Mouse (Mus musculus) frontal cortex, postnatal 10 days (tissue): Measurements from ENCODE around the gene Shisal1.

Experiments used
- DNase-seq, 2 experiments: peaks; one replicate each; pipeline ENCODE4 v3.0.0; 2022; ENCODE audit warnings: low spot score in 2 of 2, mixed read lengths in 1 of 2

Gene Shisal1

DNA sequence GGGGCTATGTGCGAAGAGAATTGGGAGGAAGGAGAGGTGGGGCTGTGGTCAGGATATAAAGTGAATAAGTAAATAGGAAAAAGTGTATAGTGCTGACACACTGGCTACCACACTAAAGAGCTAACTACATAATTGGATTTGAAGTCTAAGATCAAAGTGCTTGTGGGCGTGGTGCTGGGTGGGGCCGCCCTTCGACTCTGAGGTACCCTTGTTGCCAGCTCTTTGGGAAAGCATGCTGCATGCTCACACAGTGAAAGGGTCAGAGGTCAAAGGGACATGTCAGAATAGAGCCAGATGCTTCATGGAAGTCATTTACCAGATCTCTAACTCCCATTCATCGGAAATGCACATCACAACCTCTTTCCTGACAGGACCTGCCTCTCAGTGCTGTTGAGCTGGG lies 74.1 kb downstream of the Shisal1 start:
- DNase-seq = no peak

DNA sequence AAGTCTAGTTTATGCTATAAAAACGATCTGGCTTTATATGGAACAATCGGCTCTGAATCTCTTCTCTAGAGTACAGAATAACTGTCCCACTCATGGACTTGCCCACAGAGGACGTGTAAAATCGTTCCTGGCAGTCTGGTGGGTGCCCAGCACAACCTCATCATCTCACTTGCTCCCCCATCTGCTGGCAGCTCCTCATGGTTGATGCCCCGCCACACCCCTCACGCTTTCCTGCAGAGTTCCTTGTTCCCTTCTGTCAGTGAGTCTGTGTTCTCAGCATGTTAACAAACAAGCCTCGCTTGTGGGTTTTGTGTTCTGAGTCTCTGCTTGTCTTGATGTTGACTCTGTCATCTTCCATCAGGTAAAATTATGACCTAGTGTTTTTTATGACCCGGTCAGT lies 79.5 kb downstream of the Shisal1 start:
- DNase-seq = no peak

DNA sequence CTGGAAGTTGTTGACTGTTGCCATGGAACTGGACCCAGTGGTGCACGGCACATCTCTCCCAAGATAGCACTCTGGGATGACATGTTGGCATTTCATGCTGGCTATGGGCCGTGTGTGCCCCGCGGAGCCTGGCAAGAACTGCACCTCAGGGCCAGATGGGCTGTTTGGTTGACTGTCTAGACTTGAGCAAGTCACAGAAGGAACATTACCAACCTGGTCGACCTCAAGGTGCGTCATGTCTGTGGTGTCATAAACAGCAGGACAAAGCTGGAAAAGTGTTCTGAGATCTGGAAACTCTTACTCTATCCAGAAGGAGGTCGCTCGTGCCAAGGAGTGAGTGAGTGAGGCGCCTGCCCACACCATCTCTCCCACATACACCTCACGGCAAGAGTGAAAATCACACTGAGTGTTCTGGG lies 80.3 kb downstream of the Shisal1 start:
- DNase-seq = peak in 1 of 2 experiments; percentile 45

DNA sequence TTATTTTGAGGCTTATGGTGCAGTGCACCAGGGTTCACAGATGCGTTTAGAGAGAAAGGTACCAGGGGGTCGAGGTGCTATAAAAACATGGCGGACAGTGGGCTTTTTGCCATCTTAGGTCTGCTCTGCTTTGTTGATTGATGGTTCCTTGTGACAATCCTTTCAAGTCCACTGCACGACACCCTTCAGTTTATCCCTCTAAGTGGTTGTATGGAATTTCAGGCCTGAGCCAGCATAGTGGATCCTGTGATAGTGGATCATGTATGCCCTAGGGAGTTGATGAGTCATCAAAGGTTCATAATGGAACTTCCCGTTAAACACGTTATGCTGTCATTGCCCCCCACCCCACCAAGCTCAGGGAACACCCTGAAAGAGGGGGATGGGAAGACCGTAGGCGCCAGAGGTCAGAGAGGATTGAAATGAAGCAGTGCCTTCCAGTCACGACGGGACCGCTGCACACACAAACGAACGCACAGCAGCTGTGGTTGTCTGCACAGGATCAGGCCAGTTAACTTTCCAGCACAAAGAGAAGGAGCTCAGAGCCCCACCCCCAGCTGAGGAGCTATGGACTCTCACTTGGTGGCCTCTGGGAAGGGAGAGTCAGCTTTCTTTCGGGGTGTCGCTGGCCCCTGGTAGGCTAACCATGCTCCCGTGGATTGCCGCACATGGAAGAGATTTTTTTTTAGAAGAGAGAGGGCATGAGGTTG lies 81.1 kb downstream of the Shisal1 start:
- no peak for DNase-seq

DNA sequence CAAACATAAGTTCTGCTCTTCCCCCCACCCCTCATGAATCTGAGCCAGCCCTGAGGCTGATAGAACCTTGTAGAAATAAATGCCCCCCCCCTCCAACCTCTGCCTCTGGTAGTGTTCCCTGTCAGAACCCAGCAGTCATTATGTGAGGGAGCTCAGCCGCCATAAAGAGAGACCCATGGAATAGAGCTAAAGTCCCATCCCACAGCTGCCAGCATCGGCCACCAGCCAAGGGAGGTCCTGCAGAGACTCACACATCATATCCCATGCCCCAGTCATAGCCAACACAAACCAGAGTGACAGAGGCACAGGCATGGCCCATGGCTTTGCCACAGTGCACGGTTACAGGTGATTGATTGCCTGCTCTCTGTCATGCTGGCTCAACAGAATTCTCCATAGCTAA lies 82.2 kb downstream of the Shisal1 start:
- DNase-seq = no peak

DNA sequence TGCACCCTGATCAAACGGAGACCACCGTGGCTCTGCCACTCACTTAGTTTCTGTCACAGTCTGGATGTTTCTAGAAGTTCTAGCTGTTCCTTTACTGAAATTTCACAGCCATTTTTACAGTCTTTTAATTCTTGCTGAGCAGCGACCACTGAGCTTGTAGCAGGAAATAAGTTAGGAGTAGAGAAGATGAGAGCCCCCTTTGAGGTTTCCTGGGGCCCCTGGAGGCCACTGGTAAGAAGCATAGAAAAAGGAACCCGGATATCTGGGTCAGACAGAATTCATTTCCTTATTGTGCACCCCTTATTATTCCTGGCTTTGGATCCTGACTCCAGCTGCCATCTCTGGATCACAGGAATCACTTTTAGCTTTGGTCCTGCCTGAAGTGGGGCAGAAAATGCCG lies 91.8 kb downstream of the Shisal1 start:
- no peak for DNase-seq

DNA sequence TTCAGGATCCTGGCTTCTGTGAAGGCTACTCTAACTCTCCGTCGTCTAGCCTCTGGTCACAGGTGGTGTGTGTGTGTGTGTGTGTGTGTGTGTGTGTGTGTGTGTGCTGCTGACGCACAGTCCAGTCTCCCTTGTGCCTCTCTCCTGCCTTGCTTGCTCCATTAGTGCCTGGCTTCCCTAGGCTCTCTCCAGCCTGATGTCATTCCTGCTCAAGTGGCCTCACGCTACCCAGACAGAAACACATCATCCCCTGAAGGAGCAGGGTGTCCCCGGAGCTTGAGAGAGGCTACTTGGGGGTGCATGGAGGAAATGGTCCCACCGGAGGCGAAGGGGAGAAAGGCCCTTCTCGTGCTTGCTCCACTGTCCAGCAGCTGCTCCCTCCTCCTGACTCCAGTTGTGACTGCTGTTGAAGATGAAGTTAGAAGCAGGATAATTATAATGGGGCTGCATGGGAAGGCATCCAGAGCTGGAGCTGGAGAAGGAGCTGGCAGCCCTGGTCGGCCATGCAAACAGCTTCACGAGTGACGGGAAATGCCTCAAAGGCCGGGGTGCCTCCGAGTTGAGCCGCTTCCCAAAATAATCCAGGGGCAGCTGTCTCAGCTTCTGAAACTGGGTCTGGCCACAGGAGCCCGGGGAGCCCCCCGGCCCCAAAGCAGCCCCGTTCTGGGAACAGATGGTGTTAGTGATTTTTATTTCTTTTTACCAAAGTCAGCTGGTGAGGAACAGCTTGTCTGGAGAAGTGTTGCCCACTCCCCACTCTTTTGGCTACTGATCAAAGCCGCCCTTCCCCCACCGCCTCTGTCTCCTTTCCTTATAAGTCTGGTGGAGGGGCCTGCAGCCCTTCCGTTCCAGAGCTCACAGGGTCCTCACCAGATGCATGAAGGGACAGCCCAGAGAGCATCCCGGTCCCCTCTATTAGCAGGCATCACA lies 94.7 kb downstream of the Shisal1 start:
- peak; percentile 71 to 76 for DNase-seq

DNA sequence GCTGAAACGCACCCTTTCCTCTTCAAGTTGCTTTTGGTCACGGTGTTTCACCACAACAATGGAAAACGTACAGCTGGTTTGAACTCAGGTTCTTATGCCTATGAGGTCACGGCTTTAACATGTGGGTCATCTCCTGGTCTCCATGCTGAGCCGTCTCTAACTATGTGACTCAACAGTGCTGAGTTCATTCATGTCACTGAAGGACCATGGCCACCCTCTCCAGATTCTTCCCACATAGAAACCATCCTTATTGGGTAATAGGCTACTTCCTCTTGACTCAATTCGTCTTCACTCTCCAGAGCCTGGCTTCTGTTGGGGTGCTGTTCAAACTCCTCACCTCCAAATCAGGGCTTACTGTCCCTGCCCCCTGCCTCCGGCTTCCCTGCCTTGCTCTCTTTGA lies 95.6 kb downstream of the Shisal1 start:
- no peak for DNase-seq

DNA sequence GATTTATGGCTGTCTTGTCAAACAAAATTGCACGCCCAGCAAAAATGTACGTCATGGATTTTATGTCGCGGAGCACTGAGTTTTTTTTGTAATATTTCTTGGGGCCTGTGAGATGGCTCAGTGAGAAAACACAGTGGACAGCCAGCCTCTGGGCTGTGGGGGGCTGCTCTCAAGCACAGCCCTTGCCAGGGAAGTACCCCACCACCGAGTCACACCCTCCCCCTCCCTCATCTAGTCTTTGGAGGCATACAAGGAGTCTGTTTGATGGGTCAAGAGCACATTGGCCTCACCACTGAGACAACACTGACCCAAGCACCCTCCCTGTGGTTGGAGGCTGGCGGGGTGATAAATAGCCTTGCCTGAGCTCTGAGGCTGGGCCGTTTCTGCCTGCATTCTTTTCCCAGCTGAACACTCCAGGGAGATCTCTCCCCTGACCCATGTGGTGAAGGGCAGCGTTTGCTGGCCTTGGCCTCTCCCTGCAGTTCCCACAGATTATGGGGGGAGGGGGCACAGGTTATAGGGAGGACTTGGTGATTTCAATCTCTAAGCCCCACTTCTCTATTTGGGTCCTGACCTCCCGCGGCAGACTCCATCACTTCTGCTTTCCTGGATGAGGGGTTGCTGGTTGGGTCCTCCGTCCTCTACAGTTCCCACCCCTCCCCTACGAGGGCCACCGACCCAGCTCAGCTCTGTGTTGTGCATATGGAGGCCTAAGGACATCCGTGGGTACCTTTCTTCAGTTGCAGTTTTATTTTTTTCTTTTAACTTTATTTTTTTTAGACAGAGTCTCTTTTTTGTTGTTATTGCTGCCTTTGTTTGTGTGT lies 96.8 kb downstream of the Shisal1 start:
- no peak for DNase-seq

DNA sequence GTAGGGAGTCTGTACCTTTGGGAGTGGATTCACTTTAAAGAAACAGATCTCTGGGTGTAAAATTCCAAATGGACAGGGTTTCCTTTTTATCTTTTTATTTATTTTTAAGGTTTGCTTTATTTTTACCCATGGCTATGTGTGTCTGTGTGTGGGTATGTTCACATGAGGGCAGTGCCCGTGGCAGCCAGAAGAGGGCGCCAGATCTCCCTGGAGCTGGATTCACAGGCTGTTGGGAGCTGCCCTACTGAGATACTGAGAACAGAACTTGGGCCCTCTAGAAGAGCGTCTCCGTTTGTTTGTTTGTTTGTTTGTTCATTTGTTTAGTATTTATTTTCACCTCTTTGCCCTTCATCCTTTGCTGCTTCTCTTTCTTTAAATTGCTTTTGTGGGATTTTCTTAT lies 98.1 kb downstream of the Shisal1 start:
- DNase-seq = no peak

DNA sequence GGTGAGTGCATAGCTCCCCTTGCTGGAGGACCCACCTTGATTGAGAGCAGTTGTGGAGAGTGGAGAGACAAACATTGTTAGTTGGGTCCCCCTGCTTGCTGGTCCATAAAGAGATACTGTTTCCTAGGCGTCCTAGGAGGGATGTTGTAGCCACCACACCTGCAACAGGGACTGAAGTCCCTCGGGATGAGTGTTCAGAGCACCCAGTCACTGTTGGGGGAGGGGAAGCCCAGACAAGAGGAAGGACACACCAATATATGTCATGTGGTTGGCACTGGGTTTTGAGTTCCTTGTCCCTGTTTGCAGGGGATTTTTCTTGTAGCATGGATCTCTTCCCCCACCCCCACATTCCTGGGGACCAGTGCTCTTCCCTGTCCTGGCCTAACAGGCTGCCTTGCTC lies 106.0 kb downstream of the Shisal1 start:
- DNase-seq = no peak

DNA sequence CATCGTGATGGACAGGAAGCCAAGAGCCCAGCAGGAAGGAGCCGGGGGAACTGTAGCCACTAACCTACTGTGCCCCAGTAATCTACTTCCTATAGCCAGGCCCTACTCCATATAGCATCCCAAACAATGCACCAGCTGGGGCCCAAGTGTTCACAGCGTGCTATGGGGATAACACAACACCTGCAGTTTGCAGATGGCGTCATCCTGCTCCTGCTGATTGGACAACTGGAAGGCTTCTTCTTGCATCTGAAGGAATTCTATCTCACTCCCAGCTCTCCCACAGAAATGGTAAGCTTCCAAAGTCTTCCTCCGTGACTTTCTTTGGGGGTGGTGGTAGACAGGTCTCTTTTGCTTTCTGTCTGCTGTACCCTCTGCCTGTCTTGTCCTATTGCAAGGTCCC lies 109.3 kb downstream of the Shisal1 start:
- no peak for DNase-seq

DNA sequence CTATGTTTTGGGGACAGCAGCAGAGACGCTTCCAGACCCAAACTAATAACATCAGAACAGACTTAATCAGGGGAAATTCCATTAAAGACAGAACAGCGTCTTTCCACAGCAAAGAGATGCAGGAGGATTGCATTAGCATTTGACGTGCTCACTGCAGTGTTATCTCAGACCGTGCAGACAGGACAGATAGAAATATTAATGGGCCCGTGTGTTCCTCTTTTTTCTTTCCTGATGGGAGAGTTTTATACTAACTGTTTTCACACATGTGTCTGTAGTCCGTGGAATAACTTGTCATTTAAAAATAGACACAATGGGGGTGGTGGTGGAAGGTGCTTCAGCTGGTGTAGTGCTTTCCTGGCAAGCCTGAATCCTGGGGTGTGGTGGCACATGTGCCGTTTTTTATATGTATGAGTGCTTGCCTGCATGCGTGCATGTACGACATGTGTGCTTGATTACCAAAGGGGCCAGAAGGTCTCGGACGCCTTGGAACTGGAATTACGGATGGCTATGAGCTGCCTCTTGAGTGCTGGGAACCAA lies 110.5 kb downstream of the Shisal1 start:
- no peak for DNase-seq

DNA sequence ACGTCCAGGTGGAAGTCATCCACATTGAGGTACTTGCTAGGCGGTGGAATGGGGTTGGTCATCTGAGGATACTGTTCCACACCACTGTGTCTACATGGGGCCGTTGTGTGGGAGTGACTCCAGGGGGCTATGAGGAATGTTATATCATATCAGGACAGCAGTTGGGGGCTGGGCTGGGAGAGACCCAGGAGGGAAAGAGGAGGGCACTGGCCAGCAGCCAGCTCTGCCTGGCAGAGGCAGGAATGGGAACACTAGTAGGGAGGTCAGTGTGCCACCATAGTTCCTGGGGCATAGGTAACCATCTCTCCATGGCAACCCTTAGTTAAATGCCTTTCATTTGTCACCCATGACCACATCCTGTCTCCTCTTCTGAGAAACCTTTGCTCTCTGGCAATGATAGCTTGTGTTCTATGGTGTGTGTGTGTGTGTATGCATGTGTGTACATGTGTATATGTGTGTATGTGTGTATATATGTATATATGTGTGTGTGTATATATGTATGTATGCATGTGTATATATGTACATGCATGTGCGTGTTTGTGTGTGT lies 115.8 kb downstream of the Shisal1 start:
- no peak for DNase-seq

DNA sequence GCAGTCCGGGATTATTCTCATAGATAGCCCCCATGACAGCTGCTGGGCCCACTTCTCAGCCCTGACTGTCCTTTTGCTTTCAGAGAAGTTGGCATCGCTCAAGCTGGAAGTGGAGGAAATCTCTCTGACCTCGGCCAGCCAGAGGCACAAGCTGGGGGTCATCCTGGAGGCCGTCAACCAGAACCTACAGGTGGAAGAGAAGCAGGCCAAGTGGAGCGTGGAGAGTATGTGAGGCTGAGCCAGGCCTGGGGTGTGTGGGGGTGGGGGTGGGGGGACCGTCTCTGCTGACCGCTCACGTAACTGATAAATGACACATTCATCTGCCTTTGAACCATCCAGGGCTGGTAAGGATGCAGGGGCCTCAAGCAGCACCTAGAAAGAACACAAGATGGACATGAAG lies 117.0 kb downstream of the Shisal1 start:
- DNase-seq = no peak
